Mouse (Mus musculus): Measurements from ENCODE around the gene Nrarp.

GRCm38 (mm10) chr2:25141921-25142320 is 38.6 kb upstream of the Nrarp start:
- TF ChIP-seq POLR2A (IDR thresholded peaks at IDR 0.05; ENCODE audit: borderline replicate concordance, control insufficient read depth, low read depth, low read length): no peak
- no peak for TF ChIP-seq CTCF (IDR thresholded peaks at IDR 0.05; ENCODE audit: control insufficient read depth, insufficient read depth, low read length)

Measured in bone marrow, adult 2 months (tissue).